Mouse (Mus musculus): ENCODE measurements around the gene Rexo2. TPM values are rescaled to one million over a fixed set of nuclear protein-coding genes. Genes with fewer than 3 reads are reported as not detected.
"Not testable (repeated sequence)": the region's sequence is repeated elsewhere in the genome, so short reads cannot be mapped to it uniquely, and the experiment has no call there.

Rexo2 gene
- total RNA-seq (2022) = 10 to 100 TPM; 86.2 to 97.6 (median 91.0) TPM

DNA sequence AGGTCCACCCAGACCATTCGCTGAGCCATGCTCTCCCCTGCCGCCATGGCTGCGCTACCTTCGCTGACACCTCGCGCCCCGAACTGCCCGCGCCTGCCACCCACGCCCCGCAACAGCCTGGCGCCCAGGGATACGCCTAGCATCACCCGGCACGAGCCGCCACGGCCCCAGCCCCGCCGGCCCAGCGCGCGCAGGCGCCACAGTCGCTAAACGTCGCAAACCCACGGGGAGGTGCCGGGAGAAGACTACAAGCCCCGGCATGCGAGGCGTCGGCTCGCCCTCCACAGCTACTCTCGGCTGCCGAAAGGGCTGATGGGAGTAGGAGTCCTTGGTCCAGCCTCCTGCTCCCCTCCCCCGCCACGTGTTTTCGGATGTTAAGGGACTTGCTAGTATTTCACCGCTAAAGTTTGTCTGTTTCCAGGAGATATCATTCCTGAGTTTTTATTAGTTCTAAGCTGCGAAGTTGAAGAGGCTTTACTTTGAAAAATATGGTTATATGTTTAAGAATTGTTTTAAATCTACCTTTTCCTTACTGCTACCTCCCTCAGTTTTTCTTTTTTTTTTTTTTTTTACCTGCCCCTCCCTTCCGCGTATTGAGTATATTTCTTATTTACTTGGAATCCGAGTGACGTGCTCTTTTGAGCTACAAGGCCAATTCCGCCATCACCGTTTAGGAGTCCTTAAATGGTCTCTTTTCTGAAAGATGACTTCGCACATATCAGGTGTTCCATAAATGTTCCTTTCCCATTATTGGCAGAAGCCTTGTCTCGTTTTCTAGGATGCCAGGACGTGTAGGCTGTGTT, at the start of gene Rexo2:
TSS of gene Rexo2 (minus strand) at position 213 of the 803 bp plus-strand sequence.
- peak; percentile 86 to 94 for DNase-seq (ENCODE audit: low spot score in 2 of 2)

DNA sequence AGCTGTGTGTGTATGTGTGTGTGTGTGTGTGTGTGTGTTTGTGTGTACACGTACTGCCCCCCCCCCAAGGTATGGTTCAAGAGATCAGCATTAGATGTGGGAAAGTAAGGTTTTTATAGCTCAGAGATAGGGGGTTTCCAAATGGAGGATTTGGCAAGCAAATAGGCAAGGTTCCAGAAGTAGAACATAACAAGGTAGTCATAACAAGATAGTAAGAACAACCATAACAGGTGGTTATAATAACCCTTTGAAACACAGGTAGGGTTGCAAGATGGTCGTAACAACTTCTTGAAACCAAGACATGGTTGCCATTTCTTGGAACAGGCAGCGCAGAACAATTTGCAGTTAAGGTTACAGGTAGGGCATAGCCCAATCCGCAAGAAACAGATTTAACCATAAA, 46.1 kb upstream of the Rexo2 start:
- DNase-seq (ENCODE audit: low spot score in 2 of 2) = no peak

DNA sequence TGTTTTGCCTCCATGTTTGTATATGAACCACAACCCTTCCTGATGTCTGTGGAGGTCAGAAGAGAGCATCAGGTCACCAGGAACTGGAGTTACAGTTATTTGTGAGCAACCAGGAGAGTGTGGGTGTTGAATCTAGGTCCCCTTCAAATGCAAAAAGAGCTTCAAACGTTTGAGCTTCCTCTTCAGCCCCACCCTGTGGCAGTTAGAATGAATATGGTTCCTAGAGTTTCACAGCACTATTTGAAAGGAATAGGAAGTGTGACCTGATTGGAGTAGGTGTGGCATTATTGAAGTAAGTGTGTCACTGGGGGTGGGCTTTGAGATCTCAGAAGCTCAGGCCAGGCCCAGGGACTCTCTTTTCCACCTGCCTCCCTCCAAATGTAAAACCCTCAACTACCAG, 45.1 kb upstream of the Rexo2 start:
- DNase-seq (ENCODE audit: low spot score in 2 of 2) = no peak

DNA sequence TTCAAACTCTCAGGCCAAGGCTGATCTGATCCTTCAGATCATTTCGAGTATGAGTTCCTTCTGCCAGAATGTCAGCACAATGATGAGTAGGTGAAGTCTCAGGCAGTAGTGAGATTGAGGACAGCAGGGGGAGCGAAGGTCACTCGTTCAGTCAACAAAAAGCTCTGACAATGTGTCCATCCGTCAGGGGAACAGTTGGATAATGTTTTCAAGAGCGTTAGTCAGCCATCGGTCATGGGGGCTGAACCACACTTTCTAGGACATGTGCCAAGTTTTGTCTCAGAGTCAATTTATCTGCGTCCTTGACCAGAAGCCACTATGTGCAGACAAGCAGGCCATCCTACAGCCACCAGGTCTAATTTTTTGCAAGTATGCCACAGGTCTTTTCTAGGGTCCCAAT, 40.0 kb upstream of the Rexo2 start:
- DNase-seq (ENCODE audit: low spot score in 2 of 2) = not testable (repeated sequence)

DNA sequence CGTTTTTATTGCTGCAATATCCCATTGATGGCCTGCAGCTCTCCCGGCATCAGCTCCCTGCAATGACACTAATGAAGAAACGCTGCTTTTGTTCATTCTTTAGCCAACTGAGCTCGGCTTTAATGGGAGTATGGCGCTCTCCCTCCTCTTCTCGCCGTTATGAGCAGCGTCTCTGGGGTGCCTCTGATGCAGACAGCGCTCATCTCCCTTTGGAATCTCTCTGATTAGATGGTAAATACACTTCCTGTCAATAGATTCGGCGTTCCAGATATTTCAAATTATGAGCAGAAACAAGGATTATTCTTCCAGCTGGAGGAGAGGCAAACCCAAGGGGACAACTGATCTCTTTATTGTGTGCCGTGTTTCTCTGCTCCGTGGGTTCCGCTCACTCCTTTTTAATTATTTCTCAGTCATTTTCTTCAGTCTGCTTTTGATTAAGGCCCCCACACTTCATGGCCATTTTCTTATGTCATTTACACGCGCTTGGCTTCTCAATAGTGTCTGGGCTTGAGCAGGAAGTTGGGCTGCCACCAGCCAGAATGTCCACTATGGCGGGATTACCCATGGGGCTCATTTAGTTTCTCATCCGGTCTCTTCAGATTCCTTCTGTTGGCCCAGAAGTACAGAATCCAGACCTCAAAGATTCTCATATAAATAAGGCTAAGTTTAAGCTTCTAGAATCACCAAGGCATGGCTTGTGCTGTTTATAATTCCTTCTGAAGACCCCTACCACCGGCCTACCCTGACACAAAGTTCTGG, 37.1 kb upstream of the Rexo2 start:
- no peak for DNase-seq (ENCODE audit: low spot score in 2 of 2)

DNA sequence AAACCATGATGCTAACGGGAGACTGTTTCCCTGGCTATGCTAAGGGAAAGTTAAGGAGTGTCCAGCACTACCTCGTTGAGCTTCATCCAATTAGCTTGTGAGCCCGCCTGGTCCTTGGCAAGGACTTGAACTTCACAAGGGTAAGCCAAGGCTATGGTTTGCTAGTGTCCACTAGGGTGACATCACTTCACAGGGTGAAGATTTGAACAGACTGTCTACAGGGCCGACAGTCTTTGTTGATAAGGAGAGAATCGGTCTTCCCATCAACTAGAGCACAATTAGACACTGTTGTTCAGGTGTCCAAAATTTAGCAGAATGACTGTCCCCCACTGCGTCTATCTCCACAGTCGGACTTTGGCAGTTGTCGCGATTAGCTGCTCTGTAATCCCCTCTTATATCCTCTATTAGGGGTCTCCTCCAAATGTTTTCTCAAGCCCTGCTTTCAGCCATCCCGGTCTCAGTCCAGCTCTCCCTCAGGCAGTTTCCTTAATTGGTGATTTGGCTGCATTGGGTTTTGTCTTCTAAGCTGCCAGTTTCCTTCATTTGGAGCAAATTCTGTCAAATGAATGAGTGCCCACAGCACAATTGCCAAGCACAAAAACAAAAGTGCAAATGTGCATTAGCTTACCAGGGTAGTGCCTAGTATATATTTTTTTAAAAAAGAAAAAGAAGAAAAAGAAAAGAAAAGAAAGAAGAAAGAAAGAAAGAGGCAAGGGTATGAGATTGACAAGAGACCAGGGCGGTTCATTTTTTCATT, 36.4 kb upstream of the Rexo2 start:
- no peak for DNase-seq (ENCODE audit: low spot score in 2 of 2)

DNA sequence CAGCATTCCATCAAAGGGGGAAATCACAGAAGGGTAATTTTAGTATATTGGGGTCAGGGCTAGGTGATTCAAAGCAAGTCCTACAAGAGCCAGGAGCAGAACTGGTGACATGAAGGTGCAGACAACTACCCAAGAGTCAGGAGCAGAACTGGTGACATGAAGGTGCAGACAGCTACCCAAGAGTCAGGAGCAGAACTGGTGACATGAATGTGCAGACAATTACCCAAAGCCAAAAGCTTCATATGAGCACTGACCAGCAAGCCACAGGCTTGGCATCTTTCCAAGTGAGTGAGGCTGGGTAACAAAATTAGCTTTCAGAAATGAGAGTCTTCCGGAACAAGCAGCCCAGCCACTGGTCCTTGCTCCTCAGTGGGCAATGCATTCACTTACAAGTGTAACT, 34.9 kb upstream of the Rexo2 start:
- DNase-seq (ENCODE audit: low spot score in 2 of 2) = no peak

DNA sequence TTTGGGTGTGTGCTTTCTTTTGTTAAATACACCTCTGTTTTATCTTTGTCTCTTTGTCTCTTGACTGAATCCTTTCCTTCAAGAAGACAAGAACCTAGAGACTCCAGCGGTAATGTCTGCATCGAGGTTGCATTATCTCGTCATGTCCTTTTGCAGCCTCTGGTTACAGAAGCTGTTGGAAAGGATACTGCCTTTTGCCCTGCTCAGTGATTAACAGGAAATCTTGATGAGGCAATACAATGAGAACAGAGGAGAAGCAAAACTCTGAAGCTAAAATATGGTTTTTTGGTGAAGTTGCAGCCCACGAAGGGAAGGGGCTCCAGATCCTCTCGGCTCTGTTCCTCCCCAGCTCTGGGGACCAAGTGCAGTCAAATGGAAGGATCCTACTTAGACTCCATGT, 29.7 kb upstream of the Rexo2 start:
- no peak for DNase-seq (ENCODE audit: low spot score in 2 of 2)

DNA sequence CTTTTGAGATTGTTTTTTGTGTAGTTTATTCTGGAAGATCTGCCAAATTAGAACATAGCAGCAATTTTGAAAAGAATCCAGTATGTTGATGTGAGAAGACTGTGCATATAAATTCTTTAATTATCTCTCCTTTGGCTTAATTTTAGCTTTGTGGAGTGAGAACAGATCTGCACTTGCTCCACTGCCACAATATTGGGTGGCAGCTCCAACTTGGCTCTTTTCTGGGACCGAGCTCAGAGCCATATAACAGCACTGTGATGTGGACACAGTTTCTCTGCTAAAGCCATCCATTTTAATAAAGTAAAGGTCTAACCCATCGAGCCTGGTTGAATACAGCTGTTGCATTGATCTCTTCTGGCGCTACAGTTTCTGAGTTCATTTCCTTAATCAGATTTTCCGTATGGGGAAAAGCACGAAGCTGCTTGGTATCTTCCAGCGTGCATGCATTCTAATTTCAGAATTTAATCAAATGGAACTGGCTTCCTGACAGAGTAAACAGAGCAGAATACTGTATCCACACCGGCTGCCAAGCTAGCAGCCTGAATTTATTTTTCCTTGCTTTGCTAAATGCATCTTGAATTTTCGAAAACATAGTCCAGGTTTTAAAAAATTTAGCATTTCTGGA, 24.4 kb upstream of the Rexo2 start:
- DNase-seq (ENCODE audit: low spot score in 2 of 2) = no peak

DNA sequence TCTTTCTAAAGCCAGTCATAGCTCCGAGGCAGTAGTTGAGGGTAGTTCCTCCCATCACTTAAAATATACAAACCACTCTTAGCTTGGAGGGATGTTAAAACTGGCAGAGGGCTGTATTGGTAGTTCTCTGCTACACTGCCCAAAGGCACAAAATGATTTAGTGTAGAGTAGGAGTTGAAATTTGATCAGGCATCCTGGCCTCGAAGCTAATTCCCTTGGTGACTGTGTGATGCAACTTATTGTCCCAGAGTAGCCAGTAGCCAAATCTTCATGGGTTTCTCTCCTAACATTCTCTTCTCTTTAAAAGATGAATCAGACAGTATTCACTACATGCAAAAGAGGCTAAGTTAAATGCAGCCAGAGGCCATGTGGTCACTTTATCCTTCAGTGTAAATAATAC, 22.6 kb upstream of the Rexo2 start:
- no peak for DNase-seq (ENCODE audit: low spot score in 2 of 2)

DNA sequence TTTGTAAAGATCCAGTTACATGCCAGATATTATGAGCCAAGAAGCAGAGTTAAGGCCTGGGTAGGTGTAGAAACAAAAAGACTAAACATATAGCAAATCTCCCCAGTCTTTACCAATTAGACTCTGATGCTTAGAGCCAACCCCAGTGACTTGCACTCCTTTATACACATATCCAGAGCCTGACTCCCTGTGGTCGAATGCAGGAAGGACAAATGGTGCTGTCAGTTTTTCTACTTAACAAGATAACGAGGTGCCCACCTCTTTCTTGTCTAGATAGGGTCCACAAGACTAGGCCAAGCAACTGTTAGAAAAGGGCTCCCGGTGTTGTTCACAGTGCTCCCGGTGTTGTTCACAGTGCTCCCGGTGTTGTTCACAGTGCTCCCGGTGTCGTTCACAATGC, 20.8 kb upstream of the Rexo2 start:
- DNase-seq (ENCODE audit: low spot score in 2 of 2) = no peak

DNA sequence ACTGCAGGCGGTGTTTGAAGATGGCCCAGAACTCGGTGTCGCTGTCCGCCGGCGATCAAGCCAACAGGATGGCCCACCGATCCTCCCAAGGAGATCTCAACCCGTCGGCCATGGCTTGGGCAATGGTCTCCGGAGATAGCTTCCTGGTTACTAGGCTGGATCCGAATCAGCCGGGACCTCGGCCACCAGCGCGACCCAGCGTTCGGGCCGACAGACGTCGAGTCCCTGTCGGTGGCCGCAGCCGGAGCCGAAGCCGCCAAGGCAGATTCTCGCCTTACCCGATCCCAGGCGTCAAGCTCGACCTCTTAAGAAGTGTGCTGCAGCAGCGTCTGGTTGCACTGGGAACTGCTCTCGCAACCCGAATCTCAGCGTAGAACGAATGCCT, 15.1 kb upstream of the Rexo2 start:
- no peak for DNase-seq (ENCODE audit: low spot score in 2 of 2)

DNA sequence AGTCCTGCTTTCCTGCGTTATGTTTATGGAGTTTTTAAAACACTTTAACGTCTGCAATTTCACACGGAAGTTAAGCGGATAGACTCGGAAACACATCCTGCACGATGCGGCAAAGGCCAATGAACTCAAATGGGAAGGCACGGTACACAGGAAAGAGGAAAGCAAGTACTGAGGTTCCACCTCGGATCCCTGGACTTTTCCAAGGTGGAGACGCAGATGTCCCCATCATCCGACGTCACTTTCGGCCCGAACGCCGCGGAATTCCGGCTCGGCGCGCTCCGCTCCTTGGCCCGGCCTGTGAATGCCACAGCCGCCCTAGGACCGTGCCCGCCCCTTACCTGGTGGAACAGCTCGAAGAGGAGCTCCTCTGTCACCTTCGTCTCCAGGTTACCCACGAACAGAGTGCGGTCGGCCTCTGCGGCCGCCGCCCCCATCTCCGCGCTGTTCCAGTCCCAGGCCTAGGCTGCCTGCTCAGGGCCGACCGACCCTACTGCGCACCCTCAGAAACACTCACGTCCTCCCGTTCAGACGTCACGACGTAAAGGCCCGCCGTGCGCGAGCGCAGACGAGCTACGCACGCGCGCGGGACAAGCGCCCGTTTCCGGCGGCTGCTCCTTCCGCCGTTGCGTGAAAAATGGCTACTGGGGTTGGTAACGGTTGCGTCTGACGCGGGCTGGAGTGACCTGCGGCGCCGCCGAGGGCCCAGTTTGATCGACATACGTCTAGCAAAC, 14.6 kb upstream of the Rexo2 start, which contains the start of the genes Rbm7 and Gm5617:
TSS of gene Rbm7 (minus strand) at position 483 of the 731 bp plus-strand sequence.
TSS of gene Gm5617 (plus strand) at position 626 of the 731 bp plus-strand sequence.
- DNase-seq (ENCODE audit: low spot score in 2 of 2) = peak; percentile 93

DNA sequence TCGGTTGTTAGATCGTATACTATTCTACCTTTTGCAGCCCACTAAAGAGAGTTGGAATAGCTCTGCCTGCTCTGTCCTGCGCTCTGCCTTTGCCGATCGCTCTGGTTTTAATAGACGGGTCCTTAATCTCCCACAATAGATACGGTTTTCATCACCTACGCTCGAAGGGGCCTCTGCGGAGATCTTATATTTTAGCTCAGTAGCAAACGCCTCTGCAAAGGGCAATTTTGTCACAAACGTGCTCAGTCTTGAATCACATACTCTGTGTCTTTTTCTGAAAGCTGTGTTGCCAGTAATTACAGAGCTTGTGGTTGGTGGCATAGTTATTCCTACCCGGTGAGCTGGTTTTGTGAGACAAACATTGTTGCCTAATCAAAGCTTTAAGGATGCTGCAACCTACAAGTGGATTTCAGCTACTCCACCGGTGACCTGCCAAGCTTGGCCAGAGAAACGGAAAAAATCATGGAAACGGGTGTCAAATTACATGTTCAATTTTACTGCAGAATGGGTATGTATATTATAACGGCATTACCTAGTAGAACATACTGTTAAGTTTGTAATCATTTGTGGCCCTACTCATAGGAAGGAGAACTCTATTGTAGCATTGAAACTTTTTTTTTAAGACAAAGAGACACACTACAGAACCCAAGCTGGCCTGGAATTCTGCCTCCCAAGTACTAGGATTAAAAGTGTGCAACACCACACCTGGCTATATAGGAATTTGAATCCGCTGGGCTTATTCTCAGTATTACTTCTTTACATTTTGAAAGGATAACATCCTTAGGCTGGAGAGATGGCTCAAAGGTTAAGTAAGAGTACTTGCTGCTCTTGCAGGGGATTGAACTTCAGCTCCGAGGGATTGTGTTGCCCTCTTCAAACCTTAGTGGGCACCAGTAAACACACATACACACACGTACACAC, 1.1 kb upstream of the Rexo2 start:
- no peak for DNase-seq (ENCODE audit: low spot score in 2 of 2)

DNA sequence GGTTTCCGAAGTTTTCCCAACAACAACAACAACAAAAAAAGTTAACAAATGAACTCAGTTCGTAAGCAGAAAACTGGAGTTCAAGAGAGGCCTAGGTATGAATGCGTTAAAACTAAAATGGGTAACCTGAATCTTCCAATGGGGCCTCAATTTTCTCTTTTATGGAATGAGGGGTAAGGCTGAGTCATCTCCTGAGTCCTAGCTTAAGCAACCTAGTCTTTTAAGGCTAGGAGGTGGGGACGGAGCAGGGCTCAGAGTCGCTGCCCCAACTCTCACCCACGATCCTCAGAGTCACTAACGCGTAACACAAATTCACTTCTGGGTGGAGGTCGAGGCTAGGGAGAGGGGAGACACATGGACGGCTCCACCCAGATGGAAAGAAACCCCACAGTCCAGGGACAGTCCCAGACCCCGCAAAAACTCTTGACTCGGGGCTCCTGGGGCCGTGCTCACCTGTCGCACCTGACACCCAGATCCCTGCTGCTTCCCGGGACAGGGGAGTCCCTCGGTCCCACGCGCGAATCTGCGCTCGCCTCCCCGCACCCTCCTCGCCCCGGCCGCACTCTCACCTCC, 499 bp downstream of the Rexo2 start:
- no peak for DNase-seq (ENCODE audit: low spot score in 2 of 2)

DNA sequence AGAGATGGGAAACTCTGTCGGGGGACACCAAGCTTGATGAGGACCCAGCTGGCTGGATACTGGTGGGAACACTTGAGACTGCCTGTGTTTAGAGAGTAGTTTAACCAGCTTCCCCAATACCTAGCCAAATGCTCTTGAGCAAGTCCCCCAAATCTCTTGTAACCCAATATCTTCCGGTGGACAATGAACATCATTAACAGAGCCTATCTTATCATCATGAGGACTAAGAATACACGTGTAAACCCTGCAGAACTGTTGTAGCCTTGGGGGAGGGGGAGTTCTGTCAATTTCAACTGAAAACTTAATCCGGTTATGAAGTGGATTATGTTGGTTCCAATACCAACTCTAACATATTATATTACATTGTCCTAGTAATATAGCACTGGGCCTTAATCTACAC, 1.6 kb downstream of the Rexo2 start:
- no peak for DNase-seq (ENCODE audit: low spot score in 2 of 2)

DNA sequence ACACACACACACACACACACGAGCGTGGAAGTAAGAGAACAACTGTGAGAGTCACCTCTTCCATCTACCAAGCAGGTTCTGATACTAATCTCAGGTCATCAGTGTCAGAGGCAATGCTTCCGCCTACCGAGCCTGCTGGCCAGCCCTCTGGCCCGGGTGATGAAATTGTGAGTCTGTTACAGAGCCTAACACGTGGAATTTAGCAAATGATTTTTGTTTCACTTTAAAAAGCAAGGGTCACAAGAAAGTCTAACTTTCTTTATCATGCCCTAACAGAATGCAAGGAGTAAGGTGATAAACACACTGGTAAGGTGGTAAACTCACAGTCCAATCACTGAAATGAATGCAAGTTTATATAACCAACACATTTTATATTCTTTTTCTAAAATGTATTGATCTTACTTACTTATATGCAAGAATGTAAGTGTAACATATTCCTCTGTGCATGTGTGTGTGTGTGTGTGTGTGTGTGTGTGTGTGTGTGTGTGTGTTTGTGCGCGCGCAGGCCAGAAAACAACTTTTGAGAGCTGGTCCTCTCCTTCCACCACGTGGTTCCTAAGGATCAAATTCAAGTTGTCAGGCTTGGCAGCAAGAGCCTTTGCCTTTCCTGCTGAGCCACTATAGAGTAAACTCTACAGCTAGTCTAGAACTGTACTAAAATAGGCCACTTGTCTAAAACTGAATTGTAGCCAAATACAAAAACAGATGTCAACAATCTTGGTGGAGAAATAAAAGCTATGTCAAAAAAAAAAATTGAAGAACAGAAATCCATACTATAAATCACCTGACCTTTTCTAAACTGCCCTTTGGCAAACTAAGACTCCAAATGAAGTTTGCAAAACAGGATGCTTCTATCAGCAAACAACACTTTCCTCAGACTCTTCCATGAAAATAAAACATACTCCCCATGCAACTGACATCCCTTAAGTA, 3.9 kb downstream of the Rexo2 start:
- no peak for DNase-seq (ENCODE audit: low spot score in 2 of 2)

DNA sequence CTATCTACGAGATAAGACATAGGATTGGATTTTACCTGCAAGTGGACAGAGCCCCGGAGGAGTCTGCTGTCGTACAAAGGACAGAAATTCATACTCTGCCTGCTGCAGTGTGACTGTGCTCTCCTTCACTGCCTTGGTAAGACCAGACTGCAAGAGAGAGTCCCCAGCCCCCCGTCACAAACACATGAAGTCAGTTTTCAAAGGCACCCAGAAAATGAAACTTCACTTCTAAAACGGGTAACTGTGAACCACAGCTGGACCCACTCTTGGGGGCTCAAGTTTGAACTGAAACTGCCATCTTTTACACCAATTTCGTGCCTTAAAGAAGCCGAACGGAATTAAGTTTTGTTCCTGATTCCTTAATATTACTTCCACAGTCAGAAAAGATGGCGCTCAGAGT, 6.1 kb downstream of the Rexo2 start:
- no peak for DNase-seq (ENCODE audit: low spot score in 2 of 2)
